Mouse (Mus musculus): ENCODE results near the gene F2rl3.

F2rl3 gene

DNA sequence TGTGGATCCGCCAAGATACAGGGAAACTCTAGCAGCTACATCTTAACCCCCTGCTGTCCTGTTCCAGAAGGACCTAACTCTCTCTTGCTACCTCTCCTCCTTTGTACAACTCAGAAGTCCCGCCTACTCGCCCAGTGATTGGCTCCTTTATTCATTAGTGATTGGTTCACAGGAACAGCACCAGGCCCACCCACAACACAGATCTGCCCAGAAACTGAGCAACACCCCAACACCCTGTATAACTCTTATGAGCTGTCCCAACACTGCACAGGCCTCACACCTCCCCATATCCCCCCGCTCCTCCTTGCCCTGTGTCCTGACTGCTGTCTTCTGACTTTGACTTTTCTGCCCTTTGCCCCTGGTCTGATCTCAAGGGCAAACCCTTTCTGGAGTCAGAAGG is 4.0 kb downstream of the F2rl3 start:
- no peak for DNase-seq (ENCODE audit: low spot score)

DNA sequence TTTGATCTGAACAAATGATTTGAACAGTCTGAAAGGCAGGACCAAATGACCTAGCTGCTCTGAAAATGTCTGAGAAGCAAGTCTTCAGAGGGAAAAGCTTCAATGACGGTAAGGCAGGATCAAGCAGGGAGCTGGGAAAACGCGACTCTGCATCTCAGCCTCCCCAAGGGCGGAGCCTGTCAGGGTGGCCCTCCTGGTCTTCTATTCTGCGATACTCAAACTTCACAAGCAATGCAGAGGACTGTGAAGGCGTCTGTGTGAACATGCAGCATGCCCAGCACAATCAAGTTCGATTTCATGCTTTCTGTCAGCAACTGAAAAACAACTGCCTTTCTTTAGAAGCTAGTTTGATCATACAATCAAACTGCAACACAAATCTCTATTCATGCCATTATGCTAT is 5.1 kb downstream of the F2rl3 start:
- no peak for DNase-seq (ENCODE audit: low spot score)

DNA sequence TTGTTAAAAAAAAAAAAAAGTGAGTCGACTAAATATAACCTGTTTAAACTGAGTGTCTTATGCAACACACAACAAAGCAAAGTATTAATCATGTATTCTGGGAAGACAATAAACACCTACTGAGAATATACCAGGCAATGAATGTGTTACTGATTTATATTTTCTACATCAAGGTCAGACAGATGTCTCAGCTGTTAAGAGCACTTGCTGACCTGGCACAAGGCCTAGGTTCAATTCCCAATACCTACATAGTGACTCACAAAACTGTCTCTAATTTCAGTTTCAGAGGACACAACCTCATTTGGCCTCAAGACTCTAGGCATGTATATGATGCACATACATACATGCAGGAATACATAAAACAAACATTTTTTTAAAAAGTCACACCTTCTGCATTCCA is 16.1 kb downstream of the F2rl3 start:
- DNase-seq (ENCODE audit: low spot score) = no peak

DNA sequence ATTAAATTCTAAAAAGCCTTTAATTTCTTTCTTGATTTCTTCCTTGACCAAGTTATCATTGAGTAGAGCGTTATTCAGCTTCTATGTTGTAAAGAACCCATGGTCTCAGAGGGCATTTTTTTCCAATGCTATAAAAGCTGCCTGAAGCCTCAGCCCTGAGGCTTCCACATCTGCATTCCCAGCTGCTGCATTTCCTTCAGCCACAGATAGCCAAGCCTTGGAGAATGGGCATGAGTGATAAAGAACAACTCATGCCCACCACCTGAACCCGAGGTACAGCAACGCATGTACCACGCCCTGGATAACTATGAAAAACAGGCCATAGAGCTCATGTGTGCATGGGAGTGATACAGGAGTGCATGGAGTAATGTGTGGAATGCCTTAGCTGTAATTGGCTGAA is 19.0 kb downstream of the F2rl3 start:
- DNase-seq (ENCODE audit: low spot score) = no peak

DNA sequence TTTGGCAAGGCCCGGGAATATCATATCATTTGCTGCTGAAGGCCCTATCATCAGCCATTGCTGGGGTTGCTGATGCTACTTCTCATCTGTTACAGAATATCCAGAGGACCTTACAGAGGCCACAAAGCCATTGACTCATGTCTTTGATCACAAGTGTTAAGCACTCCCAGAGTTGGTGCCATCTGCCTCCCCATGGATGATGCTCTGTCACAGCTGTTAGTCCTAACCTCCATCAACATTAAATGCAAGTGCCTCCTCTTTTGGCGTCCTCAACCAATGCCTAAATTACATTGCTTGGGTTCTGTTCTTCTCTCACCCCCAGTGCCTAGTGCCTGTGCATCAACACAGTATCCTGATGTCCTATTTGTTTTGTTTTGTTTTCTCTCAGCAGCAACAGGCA is 39.9 kb downstream of the F2rl3 start:
- DNase-seq (ENCODE audit: low spot score) = no peak

DNA sequence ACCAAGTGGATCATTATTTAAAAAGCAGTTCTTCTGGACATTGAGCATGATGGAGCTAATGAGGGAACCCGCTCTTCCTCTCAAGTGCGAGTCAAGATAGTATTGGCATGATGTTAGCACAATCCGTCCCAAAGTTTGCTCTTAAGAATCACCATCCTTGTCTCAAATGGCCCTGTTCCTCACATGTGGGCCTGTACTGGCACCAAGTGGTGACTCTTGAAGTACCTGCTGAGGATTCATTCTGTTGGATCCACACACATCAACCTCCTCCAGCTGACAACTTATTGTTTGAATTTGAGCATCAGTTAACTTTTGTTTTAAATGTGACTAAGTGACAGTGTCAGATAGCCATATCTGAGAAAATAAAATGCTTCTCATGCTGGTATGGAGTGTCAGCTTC is 51.0 kb downstream of the F2rl3 start:
- no peak for DNase-seq (ENCODE audit: low spot score)

Data from left cerebral cortex, adult 11 months (tissue).